Mouse (Mus musculus): Measurements from ENCODE around the gene Vav3. TPM values are rescaled to one million over a fixed set of nuclear protein-coding genes. Genes with fewer than 3 reads are reported as not detected.
A peak's percentile ranks its signal among the peaks of the same experiment; 100 is the strongest.

Gene Vav3
- polyA plus RNA-seq, 1 experiment from 2014 or later: 9.7 TPM

- DNase-seq (no peak), ATAC-seq (ENCODE audit: insufficient read depth) (no peak)
- no peak for TF ChIP-seq CTCF (IDR thresholded peaks at IDR 0.05; ENCODE audit: low read depth)
- no peaks in the 10 kb centered on the region for H3K27me3 ChIP-seq (ENCODE audit: insufficient read depth, low read length)
- H3K4me3 ChIP-seq (ENCODE audit: low read depth, low read length): no peak overlapping the region
- no peaks in the 10 kb centered on the region for H3K36me3 ChIP-seq (ENCODE audit: insufficient read depth)
- WGBS: 58% methylated on average over 3 of the region's 3 CpGs
- H3K4me2 ChIP-seq: no peak overlapping the region
- H3K4me1 ChIP-seq (ENCODE audit: insufficient read depth): no peaks in the 10 kb centered on the region
- H3K9me3 ChIP-seq (ENCODE audit: low read depth, low read length): no peaks in the 10 kb centered on the region
- H3K27ac ChIP-seq (ENCODE audit: low read depth): no peak overlapping the region
- no peak overlapping the region for H3K9ac ChIP-seq
These were observed 13.3 kb upstream of the Vav3 start for GRCm38 (mm10) chr3:109327128-109327527.

- H3K4me3 ChIP-seq (ENCODE audit: low read depth, low read length): no peak overlapping the region
- no peaks in the 10 kb centered on the region for H3K36me3 ChIP-seq (ENCODE audit: insufficient read depth)
- 66% methylated on average over 5 of the region's 5 CpGs for WGBS
- H3K27ac ChIP-seq (ENCODE audit: low read depth): no peak overlapping the region
- no peak overlapping the region for H3K9ac ChIP-seq
- DNase-seq (no peak), ATAC-seq (ENCODE audit: insufficient read depth) (no peak)
- no peaks in the 10 kb centered on the region for H3K27me3 ChIP-seq (ENCODE audit: insufficient read depth, low read length)
- H3K4me2 ChIP-seq: no peak overlapping the region
- TF ChIP-seq CTCF (IDR thresholded peaks at IDR 0.05; ENCODE audit: low read depth): no peak
- no peaks in the 10 kb centered on the region for H3K9me3 ChIP-seq (ENCODE audit: low read depth, low read length)
- no peaks in the 10 kb centered on the region for H3K4me1 ChIP-seq (ENCODE audit: insufficient read depth)
These were observed 7.7 kb upstream of the Vav3 start for GRCm38 (mm10) chr3:109332755-109333154.

- H3K27me3 ChIP-seq (ENCODE audit: insufficient read depth, low read length): no peaks in the 10 kb centered on the region
- no peak for TF ChIP-seq CTCF (IDR thresholded peaks at IDR 0.05; ENCODE audit: low read depth)
- no peak overlapping the region for H3K27ac ChIP-seq (ENCODE audit: low read depth)
- no peaks in the 10 kb centered on the region for H3K9me3 ChIP-seq (ENCODE audit: low read depth, low read length)
- no peak overlapping the region for H3K4me2 ChIP-seq
- ATAC-seq (ENCODE audit: insufficient read depth) (no peak), DNase-seq (no peak)
- no peaks in the 10 kb centered on the region for H3K4me1 ChIP-seq (ENCODE audit: insufficient read depth)
- H3K4me3 ChIP-seq (ENCODE audit: low read depth, low read length): no peak overlapping the region
- no peak overlapping the region for H3K9ac ChIP-seq
- H3K36me3 ChIP-seq (ENCODE audit: insufficient read depth): no peaks in the 10 kb centered on the region
- 76% methylated on average over 1 of the region's 1 CpGs for WGBS
These were observed 5.0 kb upstream of the Vav3 start for GRCm38 (mm10) chr3:109335470-109335869.

GRCm38 (mm10) chr3:109339290-109339689 lies 1.2 kb upstream of the Vav3 start:
- ATAC-seq (ENCODE audit: insufficient read depth) (no peak), DNase-seq (peak; percentile 14)
- H3K4me3 ChIP-seq (ENCODE audit: low read depth, low read length): no peak overlapping the region
- no peaks in the 10 kb centered on the region for H3K4me1 ChIP-seq (ENCODE audit: insufficient read depth)
- no peak overlapping the region for H3K9ac ChIP-seq
- no peaks in the 10 kb centered on the region for H3K9me3 ChIP-seq (ENCODE audit: low read depth, low read length)
- H3K4me2 ChIP-seq: peak overlapping the region; percentile 90
- TF ChIP-seq CTCF (IDR thresholded peaks at IDR 0.05; ENCODE audit: low read depth): no peak
- no peak overlapping the region for H3K27ac ChIP-seq (ENCODE audit: low read depth)
- H3K27me3 ChIP-seq (ENCODE audit: insufficient read depth, low read length): peaks cover 15% of the 10 kb centered on the region
- 53% methylated on average over 9 of the region's 9 CpGs for WGBS
- H3K36me3 ChIP-seq (ENCODE audit: insufficient read depth): no peaks in the 10 kb centered on the region

- H3K36me3 ChIP-seq (ENCODE audit: insufficient read depth): no peaks in the 10 kb centered on the region
- TF ChIP-seq CTCF (IDR thresholded peaks at IDR 0.05; ENCODE audit: low read depth): no peak
These were observed 546 bp upstream of the Vav3 start for GRCm38 (mm10) chr3:109339941-109340273.

GRCm38 (mm10) chr3:109341071-109341480 lies 623 bp downstream of the Vav3 start:
- Histone ChIP-seq H3K36me3 (ENCODE audit: insufficient read depth) (no peaks in the 10 kb centered on the region), H3K9ac (peak overlapping the region; percentile 55), H3K4me2 (peak overlapping the region; percentile 90), H3K27ac (ENCODE audit: low read depth) (no peak overlapping the region), H3K27me3 (ENCODE audit: insufficient read depth, low read length) (peaks cover 15% of the 10 kb centered on the region), H3K9me3 (ENCODE audit: low read depth, low read length) (no peaks in the 10 kb centered on the region), H3K4me1 (ENCODE audit: insufficient read depth) (no peaks in the 10 kb centered on the region), H3K4me3 (ENCODE audit: low read depth, low read length) (peak overlapping the region; percentile 65)
- no peak; the same call in 1 of the 2 replicates for ATAC-seq (ENCODE audit: insufficient read depth)
- no peak for TF ChIP-seq CTCF (IDR thresholded peaks at IDR 0.05; ENCODE audit: low read depth)
- 2% methylated on average over 18 of the region's 18 CpGs for WGBS
- peak; percentile 23 for DNase-seq

More at GRCm38 (mm10) chr3:109339941-109340273, 546 bp upstream of the Vav3 start:
- ATAC-seq (ENCODE audit: insufficient read depth): peak; percentile 38; the same call in 1 of the 2 replicates
- DNase-seq: peak; percentile 85
- under 1% methylated on average over 9 of the region's 9 CpGs for WGBS
- Histone ChIP-seq H3K9me3 (ENCODE audit: low read depth, low read length) (no peaks in the 10 kb centered on the region), H3K4me2 (peak overlapping the region; percentile 90), H3K9ac (peak overlapping the region; percentile 55; the same call in 1 of the 2 replicates), H3K4me3 (ENCODE audit: low read depth, low read length) (peak overlapping the region; percentile 65), H3K27me3 (ENCODE audit: insufficient read depth, low read length) (peaks cover 15% of the 10 kb centered on the region), H3K27ac (ENCODE audit: low read depth) (peak overlapping the region; percentile 75; the same call in 1 of the 2 replicates), H3K4me1 (ENCODE audit: insufficient read depth) (no peaks in the 10 kb centered on the region)

- peak overlapping the region; percentile 90 for H3K4me2 ChIP-seq
- no peaks in the 10 kb centered on the region for H3K9me3 ChIP-seq (ENCODE audit: low read depth, low read length)
- peak overlapping the region; percentile 65 for H3K4me3 ChIP-seq (ENCODE audit: low read depth, low read length)
- no peaks in the 10 kb centered on the region for H3K36me3 ChIP-seq (ENCODE audit: insufficient read depth)
- H3K4me1 ChIP-seq (ENCODE audit: insufficient read depth): no peaks in the 10 kb centered on the region
- DNase-seq (peak; percentile 34), ATAC-seq (ENCODE audit: insufficient read depth) (no peak)
- no peak overlapping the region for H3K9ac ChIP-seq
- no peak for TF ChIP-seq CTCF (IDR thresholded peaks at IDR 0.05; ENCODE audit: low read depth)
- no peak overlapping the region for H3K27ac ChIP-seq (ENCODE audit: low read depth)
- peaks cover 15% of the 10 kb centered on the region for H3K27me3 ChIP-seq (ENCODE audit: insufficient read depth, low read length)
- 3% methylated on average over 8 of the region's 8 CpGs for WGBS
These were observed 1.2 kb downstream of the Vav3 start for GRCm38 (mm10) chr3:109341631-109342030.
